9 mouse cellular contexts compared by ENCODE assay signal in genomic region chr2:157943514-157944155, GRCm38 (mm10). TPM values are rescaled to one million over a fixed set of nuclear protein-coding genes. Genes with fewer than 3 reads are reported as not detected.
A peak's percentile ranks its signal among the peaks of the same experiment; 100 is the strongest.
DNase-seq lines count a peak whose midpoint lies in the region; ATAC-seq and TF ChIP-seq lines count a peak whose summit lies in the region.
"Had no signal": no experiment of that assay in that cellular context is flagged by ENCODE, and none has a peak within 500 bp of the region (broad histone marks: within the 10 kb centered on the region; RNA-seq: fewer than 3 reads in every experiment).

No protein-coding gene starts in this region.

- H3K9me3 ChIP-seq in hindbrain, postnatal 0 days (ENCODE audit: low read length): no peaks in the 10 kb centered on the region

- peak overlapping the region; percentile 56 for H3K9ac ChIP-seq in hindbrain, postnatal 0 days (replicated peaks; ENCODE audit: low read length)

- ATAC-seq in hindbrain, postnatal 0 days: peak; percentile 67
- ATAC-seq in monocyte, adult 5-6 weeks (replicated peaks; ENCODE audit: insufficient number of reproducible peaks, low FRiP score, low TSS enrichment, poor library complexity, severe bottlenecking): no peak

- WGBS in hindbrain, postnatal 0 days: 2% methylated on average over 41 of the region's 47 CpGs

- intact Hi-C loops in left cerebral cortex, adult 2 months (cut with DNase I): loop anchor here (1.0 kb wide), 1 partner anchor 29 kb away; the partner anchor contains the start of gene Vstm2l

- peak overlapping the region; percentile 36 for H3K4me3 ChIP-seq in hindbrain, postnatal 0 days (ENCODE audit: low read length)
- H3K4me3 ChIP-seq in left cerebral cortex, adult 2 months: peak overlapping the region; percentile 47

- peak overlapping the region; percentile 41 for H3K27ac ChIP-seq in hindbrain, postnatal 0 days
- H3K27ac ChIP-seq in left cerebral cortex, adult 2 months: peak overlapping the region; percentile 53

- peak; percentile 82 for TF ChIP-seq CTCF in hindbrain, postnatal 0 days (IDR thresholded peaks at IDR 0.05; ENCODE audit: low read depth)
- peak; percentile 79 for TF ChIP-seq CTCF in left cerebral cortex, adult 2 months (IDR thresholded peaks at IDR 0.05)

- H3K27me3 ChIP-seq in hindbrain, postnatal 0 days (ENCODE audit: insufficient read depth, low read length): no peaks in the 10 kb centered on the region

- DNase-seq in adipocyte (ENCODE audit: low spot score): peak; percentile 69
- DNase-seq in cerebellum, postnatal 4 days (ENCODE audit: low spot score in 2 of 2): peak; percentile 61 to 83
- peak; percentile 20 to 43 for DNase-seq in gastrocnemius, adult 8-10 months (ENCODE audit: low spot score in 2 of 2)
- peak; percentile 93 for DNase-seq in hindbrain, postnatal 0 days (ENCODE audit: low spot score)
- peak; percentile 76 to 80 for DNase-seq in left cerebral cortex, adult 2 months (ENCODE audit: extremely low spot score in 1 of 2, low spot score in 2 of 2)
- DNase-seq in lung, postnatal 4 days: peak; percentile 76 to 82
- peak; percentile 87 for DNase-seq in right cerebral cortex, postnatal 14 days

- H3K4me1 ChIP-seq in hindbrain, postnatal 0 days (ENCODE audit: insufficient read depth, low read length): peaks cover 21% of the 10 kb centered on the region

- peak overlapping the region; percentile 67 for H3K4me2 ChIP-seq in hindbrain, postnatal 0 days (ENCODE audit: low read depth, low read length)

- H3K36me3 ChIP-seq in hindbrain, postnatal 0 days (ENCODE audit: insufficient read depth, low read length): no peaks in the 10 kb centered on the region

RNA-seq across cellular contexts. Expression of gene Vstm2l, which starts 29.2 kb away (rescaled TPM):
- not detected for total RNA-seq in gastrocnemius, adult 8-10 months (2022)
- 318 and 326 TPM in 2 replicates for total RNA-seq in hindbrain, postnatal 0 days (2014; rRNA removed)
- polyA plus RNA-seq in hindbrain, postnatal 0 days (2015; fragmentation: Nextera tagmentation; extraction: Ambion mirVana): 46.4 TPM in 2 replicates
- 100 to 1,000 TPM; 159 to 170 TPM for total RNA-seq in left cerebral cortex, adult 2 months (2021)
- not detected in 3 replicates for total RNA-seq in monocyte, adult 5-6 weeks (2017)
- total RNA-seq: neutrophil, adult 5-6 weeks had no signal

Comparison
In these comparisons a context has a peak if more than half of its experiments do, and no peak if none do; other contexts are left out.
1. DNase-seq: peak in every context shown above with its lines; median percentile 93 in hindbrain, postnatal 0 days; 87 in right cerebral cortex, postnatal 14 days; 79 in lung, postnatal 4 days; 78 in left cerebral cortex, adult 2 months; 72 in cerebellum, postnatal 4 days; 69 in adipocyte; 32 in gastrocnemius, adult 8-10 months.
2. RNA of gene Vstm2l, which starts 29.2 kb away (total RNA-seq): 318 to 326 TPM in hindbrain, postnatal 0 days and 159 to 170 TPM in left cerebral cortex, adult 2 months; not detected in gastrocnemius, adult 8-10 months and not detected in monocyte, adult 5-6 weeks; every median in the first group is over 100 times any median in the second.